Mouse (Mus musculus): ENCODE results near the gene Rbl2. TPM values are rescaled to one million over a fixed set of nuclear protein-coding genes. Genes with fewer than 3 reads are reported as not detected.
A peak's percentile ranks its signal among the peaks of the same experiment; 100 is the strongest.

Rbl2 gene
- total and polyA plus RNA-seq, 3 experiments = 2.9 to 8.4 TPM; not detected in 1

DNA sequence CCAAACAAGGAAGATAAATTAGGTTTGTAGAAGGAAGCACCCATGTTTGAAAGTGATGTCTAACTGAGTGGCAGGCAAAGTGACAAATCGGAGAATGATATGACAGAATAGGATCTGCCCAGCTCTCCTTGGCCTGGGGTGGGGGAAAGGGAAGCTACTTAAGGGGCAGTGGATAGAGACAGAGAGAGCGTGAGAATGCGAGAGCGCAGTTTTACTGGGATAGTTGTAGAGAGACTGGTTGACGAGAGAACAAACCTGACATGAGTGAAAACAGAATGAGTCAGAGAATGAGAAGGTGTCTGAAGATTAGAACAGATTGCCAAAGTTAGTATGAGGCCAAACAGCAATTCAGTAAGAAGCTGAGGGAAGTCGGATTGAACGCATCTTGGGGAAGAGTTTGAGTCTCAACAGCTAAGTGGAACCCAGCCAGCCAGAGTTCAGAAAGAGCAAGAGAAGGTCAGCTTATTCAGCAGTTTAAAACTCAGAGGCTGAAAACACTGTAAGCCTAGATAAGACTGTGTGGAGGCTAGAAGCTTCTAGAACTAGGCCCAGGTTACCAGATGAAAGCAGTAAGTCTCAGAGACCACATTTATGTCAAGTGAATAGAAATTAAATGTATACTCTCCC is 9.9 kb upstream of the Rbl2 start:
- peak; percentile 74 for DNase-seq (ENCODE audit: low read depth, low spot score)
- TF ChIP-seq USF2 (IDR thresholded peaks at IDR 0.05; ENCODE audit: borderline replicate concordance in 1 of 2, insufficient read depth in 1 of 2, low read depth in 1 of 2, low read length in 2 of 2) (no peak), MAFK (IDR thresholded peaks at IDR 0.05; ENCODE audit: borderline replicate concordance, low read depth, low read length) (0 out of 2 replicates have a peak, but pooled peaks have one; percentile 35), TBP (IDR thresholded peaks at IDR 0.05; ENCODE audit: low read depth, low read length) (peak; percentile 52), EP300 (IDR thresholded peaks at IDR 0.05; ENCODE audit: low read depth in 1 of 2, low read length in 2 of 2) (0 out of 4 replicates have a peak, but pooled peaks of 1 of the 2 experiments have one; percentile 9)
- H3K27ac ChIP-seq (ENCODE audit: control insufficient read depth, low read depth, low read length) = peak overlapping the region; percentile 41
- H3K9me3 ChIP-seq (replicated peaks; ENCODE audit: insufficient read depth, low read length) = no peaks in the 10 kb centered on the region
- peak overlapping the region; percentile 66 to 75 for H3K4me3 ChIP-seq (ENCODE audit: control insufficient read depth in 1 of 2, insufficient read depth in 1 of 2, low read depth in 2 of 2, low read length in 2 of 2)
- no peaks in the 10 kb centered on the region for H3K27me3 ChIP-seq (ENCODE audit: control insufficient read depth in 1 of 2, insufficient read depth in 2 of 2, low read length in 2 of 2)
- peaks cover 0 to 2% of the 10 kb centered on the region in 2 experiments; a peak in 1 of 4 replicates for H3K36me3 ChIP-seq (ENCODE audit: control insufficient read depth in 1 of 2, insufficient read depth in 2 of 2, low read length in 2 of 2)
- peak overlapping the region; percentile 54 for H3K9ac ChIP-seq (ENCODE audit: control insufficient read depth, low read depth, low read length, poor library complexity, severe bottlenecking)
- H3K4me1 ChIP-seq (ENCODE audit: control insufficient read depth in 1 of 2, insufficient read depth in 2 of 2, low read length in 2 of 2) = peaks cover 0 to 4% of the 10 kb centered on the region in 2 experiments; a peak in 1 of 4 replicates
- H3K79me2 ChIP-seq (ENCODE audit: control insufficient read depth, insufficient read depth, low read length, poor library complexity) = no peaks in the 10 kb centered on the region

GRCm38 (mm10) chr8:91060555-91061471 is 9.0 kb upstream of the Rbl2 start:
- no peaks in the 10 kb centered on the region for H3K27me3 ChIP-seq (ENCODE audit: control insufficient read depth in 1 of 2, insufficient read depth in 2 of 2, low read length in 2 of 2)
- H3K9me3 ChIP-seq (replicated peaks; ENCODE audit: insufficient read depth, low read length) = no peaks in the 10 kb centered on the region
- H3K9ac ChIP-seq (ENCODE audit: control insufficient read depth, low read depth, low read length, poor library complexity, severe bottlenecking) = peak overlapping the region; percentile 66
- H3K27ac ChIP-seq (ENCODE audit: control insufficient read depth, low read depth, low read length) = peak overlapping the region; percentile 41
- peak; percentile 85 for DNase-seq (ENCODE audit: low read depth, low spot score)
- H3K79me2 ChIP-seq (ENCODE audit: control insufficient read depth, insufficient read depth, low read length, poor library complexity) = no peaks in the 10 kb centered on the region
- peaks cover 0 to 4% of the 10 kb centered on the region in 2 experiments; a peak in 1 of 4 replicates for H3K4me1 ChIP-seq (ENCODE audit: control insufficient read depth in 1 of 2, insufficient read depth in 2 of 2, low read length in 2 of 2)
- H3K4me3 ChIP-seq (ENCODE audit: control insufficient read depth in 1 of 2, insufficient read depth in 1 of 2, low read depth in 2 of 2, low read length in 2 of 2) = peak overlapping the region; percentile 66 to 75
- H3K36me3 ChIP-seq (ENCODE audit: control insufficient read depth in 1 of 2, insufficient read depth in 2 of 2, low read length in 2 of 2) = peaks cover 0 to 2% of the 10 kb centered on the region in 2 experiments; a peak in 1 of 4 replicates
- no peak for TF ChIP-seq ELF1 (IDR thresholded peaks at IDR 0.05; ENCODE audit: low read depth, low read length)
- peak; percentile 20; the same call in 1 of the 2 replicates for TF ChIP-seq MXI1 (IDR thresholded peaks at IDR 0.05; ENCODE audit: low read depth, low read length)
- TF ChIP-seq GABPA (IDR thresholded peaks at IDR 0.05; ENCODE audit: low read depth, low read length) = no peak
- TF ChIP-seq EP300 (IDR thresholded peaks at IDR 0.05; ENCODE audit: low read depth in 1 of 2, low read length in 2 of 2) = no peak
- no peak for TF ChIP-seq ZKSCAN1 (IDR thresholded peaks at IDR 0.05; ENCODE audit: low read depth, low read length)
- peak; percentile 53 for TF ChIP-seq HCFC1 (IDR thresholded peaks at IDR 0.05; ENCODE audit: low read depth, low read length)
- peak; percentile 55 for TF ChIP-seq TAL1 (IDR thresholded peaks at IDR 0.05; ENCODE audit: low read length)
- TF ChIP-seq SIN3A (IDR thresholded peaks at IDR 0.05; ENCODE audit: low read length) = peak; percentile 41
- TF ChIP-seq TBP (IDR thresholded peaks at IDR 0.05; ENCODE audit: low read depth, low read length) = 0 out of 2 replicates have a peak, but pooled peaks have one; percentile 36
- no peak; the same call in 1 of the 2 replicates for TF ChIP-seq MAZ (IDR thresholded peaks at IDR 0.05; ENCODE audit: low read depth, low read length)
- TF ChIP-seq ZC3H11A (IDR thresholded peaks at IDR 0.05; ENCODE audit: low read depth, low read length) = no peak
- TF ChIP-seq POLR2A (IDR thresholded peaks at IDR 0.05; ENCODE audit: control insufficient read depth in 1 of 2, insufficient read depth in 1 of 2, low read depth in 1 of 2, low read length in 2 of 2, poor library complexity in 1 of 2) = peak; percentile 58 to 70; a peak in 3 of 4 replicates
- TF ChIP-seq UBTF (IDR thresholded peaks at IDR 0.05; ENCODE audit: borderline replicate concordance, insufficient read depth, low read depth, low read length) = no peak
- peak; percentile 70 for TF ChIP-seq TCF12 (IDR thresholded peaks at IDR 0.05; ENCODE audit: low read depth, low read length)
- TF ChIP-seq JUND (IDR thresholded peaks at IDR 0.05; ENCODE audit: low read depth, low read length) = no peak
- peak; percentile 37; the same call in 1 of the 2 replicates for TF ChIP-seq SMC3 (IDR thresholded peaks at IDR 0.05; ENCODE audit: low read depth, low read length)
- TF ChIP-seq USF2 (IDR thresholded peaks at IDR 0.05; ENCODE audit: borderline replicate concordance in 1 of 2, insufficient read depth in 1 of 2, low read depth in 1 of 2, low read length in 2 of 2) = no peak
- peak; percentile 12 for TF ChIP-seq MAX (IDR thresholded peaks at IDR 0.05; ENCODE audit: low read length)
- TF ChIP-seq ETS1 (IDR thresholded peaks at IDR 0.05; ENCODE audit: low read depth, low read length) = no peak; the same call in 1 of the 2 replicates
- no peak for TF ChIP-seq BHLHE40 (IDR thresholded peaks at IDR 0.05; ENCODE audit: borderline replicate concordance, low read depth, low read length)
- TF ChIP-seq USF1 (IDR thresholded peaks at IDR 0.05; ENCODE audit: low read depth, low read length) = peak; percentile 28; the same call in 1 of the 2 replicates
- TF ChIP-seq ZMIZ1 (IDR thresholded peaks at IDR 0.05; ENCODE audit: low read depth, low read length) = peak; percentile 13; the same call in 1 of the 2 replicates
- TF ChIP-seq POLR2AphosphoS2 (IDR thresholded peaks at IDR 0.05; ENCODE audit: low read length) = peak; percentile 41; the same call in 1 of the 2 replicates
- no peak for TF ChIP-seq CHD2 (IDR thresholded peaks at IDR 0.05; ENCODE audit: low read length)
- peak; percentile 66 for TF ChIP-seq NELFE (IDR thresholded peaks at IDR 0.05; ENCODE audit: low read depth, low read length)
